Mouse (Mus musculus): ENCODE measurements at regions not wholly inside any gene's neighbourhood (a gene's known extent, or its start where the extent isn't known, plus 50 kb on each side); places are given as distances from the start of the nearest gene placed in this dataset.

- Histone ChIP-seq H3K4me3 (no peak overlapping the region), H3K27ac (peak overlapping the region; percentile 40; the same call in 1 of the 2 replicates)
- TF ChIP-seq CTCF (IDR thresholded peaks at IDR 0.05), result no peak
- DNase-seq, result peak; percentile 57
- intact Hi-C loops (cut with DNase I), result no loop called here
Measured at GRCm38 (mm10) chr17:14532298-14532978, 161.6 kb downstream of the Thbs2 start.

- no peak for TF ChIP-seq CTCF (IDR thresholded peaks at IDR 0.05)
Measured at GRCm38 (mm10) chr17:14531796-14532195, 162.2 kb downstream of the Thbs2 start.

DNA sequence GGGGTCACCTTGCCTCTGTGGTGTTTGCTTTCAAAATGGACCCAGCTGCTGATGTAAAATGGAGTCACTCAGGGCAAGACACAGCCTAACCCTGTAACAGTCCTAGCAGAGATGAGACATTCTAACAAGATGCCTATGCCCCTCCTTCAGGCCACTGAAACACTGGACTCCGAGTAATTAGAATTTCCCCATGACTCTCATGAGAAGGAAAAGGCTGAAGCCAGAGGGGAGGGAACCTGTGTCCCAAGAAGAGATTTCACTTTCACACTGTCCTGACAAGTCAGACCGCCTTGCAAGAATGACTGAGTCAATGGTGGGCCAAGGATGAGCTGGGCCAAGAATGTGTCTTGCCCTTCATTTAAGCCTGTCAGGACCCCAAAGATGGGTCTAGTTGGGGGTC is 166.3 kb downstream of the Thbs2 start:
- DNase-seq, result no peak
- Histone ChIP-seq H3K4me3 (no peak overlapping the region), H3K27ac (no peak overlapping the region)
- intact Hi-C loops (cut with DNase I), result no loop called here
- no peak for TF ChIP-seq CTCF (IDR thresholded peaks at IDR 0.05)

More at GRCm38 (mm10) chr17:14531796-14532195, 162.2 kb downstream of the Thbs2 start:
- no peak overlapping the region for H3K27ac ChIP-seq
- intact Hi-C loops (cut with DNase I), result no loop called here
- DNase-seq, result no peak
- no peak overlapping the region for H3K4me3 ChIP-seq

DNA sequence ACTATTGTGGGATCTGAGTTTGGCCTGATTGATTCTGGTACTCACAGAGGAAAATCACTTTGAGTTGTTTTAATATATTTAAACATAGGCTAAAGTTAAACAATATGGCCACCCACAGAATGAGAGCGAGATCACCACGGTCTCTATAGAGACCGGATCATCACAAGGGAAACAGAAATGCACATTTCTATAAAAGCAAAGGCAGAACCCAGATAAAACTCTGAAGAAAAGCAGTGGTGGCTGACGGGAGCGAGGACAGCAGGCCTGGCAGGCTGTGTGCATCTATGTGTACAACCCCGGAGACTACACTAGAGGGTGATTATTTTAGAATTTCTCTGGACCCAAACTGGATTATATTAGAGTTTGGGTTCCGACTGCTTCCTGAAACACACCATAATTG is 168.8 kb downstream of the Thbs2 start:
- Histone ChIP-seq H3K27ac (no peak overlapping the region), H3K4me3 (no peak overlapping the region)
- no peak for DNase-seq
- intact Hi-C loops (cut with DNase I), result loop anchor here (1.0 kb wide), 1 partner anchor 380 kb away; no protein-coding TSS in a partner anchor
- TF ChIP-seq CTCF (IDR thresholded peaks at IDR 0.05), result no peak

GRCm38 (mm10) chr17:14524426-14525236 is 169.4 kb downstream of the Thbs2 start:
- no peak overlapping the region for H3K4me3 ChIP-seq
- no peak overlapping the region for H3K27ac ChIP-seq
- DNase-seq, result peak; percentile 72
- intact Hi-C loops (cut with DNase I), result loop anchor here (1.0 kb wide), 1 partner anchor 381 kb away; no protein-coding TSS in a partner anchor
- TF ChIP-seq CTCF (IDR thresholded peaks at IDR 0.05), result peak; percentile 82

GRCm38 (mm10) chr17:14522011-14522410 is 172.0 kb downstream of the Thbs2 start:
- no peak for TF ChIP-seq CTCF (IDR thresholded peaks at IDR 0.05)
- no peak for DNase-seq
- intact Hi-C loops (cut with DNase I), result no loop called here
- no peak overlapping the region for H3K27ac ChIP-seq
- H3K4me3 ChIP-seq, result no peak overlapping the region

GRCm38 (mm10) chr17:14520565-14520964 is 173.5 kb downstream of the Thbs2 start:
- DNase-seq, result peak; percentile 73
- intact Hi-C loops (cut with DNase I), result loop anchor here (1.0 kb wide), 1 partner anchor 232 kb away; no protein-coding TSS in a partner anchor
- Histone ChIP-seq H3K27ac (no peak overlapping the region), H3K4me3 (no peak overlapping the region)
- peak; percentile 84 for TF ChIP-seq CTCF (IDR thresholded peaks at IDR 0.05)

GRCm38 (mm10) chr17:14519367-14519766 is 174.7 kb downstream of the Thbs2 start:
- no peak for DNase-seq
- no peak overlapping the region for H3K27ac ChIP-seq
- no peak for TF ChIP-seq CTCF (IDR thresholded peaks at IDR 0.05)
- intact Hi-C loops (cut with DNase I), result no loop called here
- H3K4me3 ChIP-seq, result no peak overlapping the region

GRCm38 (mm10) chr17:14518216-14518615 is 175.8 kb downstream of the Thbs2 start:
- no peak for TF ChIP-seq CTCF (IDR thresholded peaks at IDR 0.05)
- Histone ChIP-seq H3K27ac (no peak overlapping the region), H3K4me3 (no peak overlapping the region)
- intact Hi-C loops (cut with DNase I), result no loop called here
- DNase-seq, result no peak

DNA sequence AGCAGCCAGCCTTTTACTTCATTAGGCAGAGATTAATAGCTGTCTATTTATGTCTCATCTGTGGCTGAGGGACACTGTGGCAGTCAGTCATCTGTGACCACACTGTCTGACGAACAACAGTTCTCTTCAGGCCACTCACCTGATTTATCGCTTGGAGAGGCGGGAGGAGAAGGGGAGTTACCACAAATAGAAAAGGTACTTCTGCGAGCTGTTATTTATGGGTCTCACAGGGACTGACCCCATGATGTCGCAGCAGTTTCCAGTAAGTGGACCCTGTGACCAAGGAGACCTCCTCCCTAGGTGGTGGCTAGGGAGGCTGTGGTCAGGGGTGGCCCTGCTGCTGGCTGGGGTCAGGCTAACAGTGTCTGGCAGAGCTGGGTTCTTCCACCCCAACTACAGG is 176.7 kb downstream of the Thbs2 start:
- no peak overlapping the region for H3K4me3 ChIP-seq
- intact Hi-C loops (cut with DNase I), result no loop called here
- H3K27ac ChIP-seq, result no peak overlapping the region
- no peak for DNase-seq
- no peak for TF ChIP-seq CTCF (IDR thresholded peaks at IDR 0.05)

GRCm38 (mm10) chr17:14516097-14516496 is 177.9 kb downstream of the Thbs2 start:
- intact Hi-C loops (cut with DNase I), result loop anchor here (1.0 kb wide), 2 partner anchors 228 to 284 kb away; no protein-coding TSS in a partner anchor

GRCm38 (mm10) chr17:14513454-14513853 is 180.6 kb downstream of the Thbs2 start:
- Histone ChIP-seq H3K4me3 (no peak overlapping the region), H3K27ac (no peak overlapping the region)
- TF ChIP-seq CTCF (IDR thresholded peaks at IDR 0.05), result no peak
- DNase-seq, result no peak
- intact Hi-C loops (cut with DNase I), result no loop called here

More at GRCm38 (mm10) chr17:14516097-14516496, 177.9 kb downstream of the Thbs2 start:
- no peak overlapping the region for H3K4me3 ChIP-seq
- DNase-seq, result peak; percentile 69
- H3K27ac ChIP-seq, result no peak overlapping the region
- peak; percentile 63 for TF ChIP-seq CTCF (IDR thresholded peaks at IDR 0.05)

GRCm38 (mm10) chr17:14510486-14510885 is 183.5 kb downstream of the Thbs2 start:
- TF ChIP-seq CTCF (IDR thresholded peaks at IDR 0.05), result no peak
- no peak for DNase-seq
- intact Hi-C loops (cut with DNase I), result no loop called here

More at GRCm38 (mm10) chr17:14510486-14510885, 183.5 kb downstream of the Thbs2 start:
- Histone ChIP-seq H3K27ac (no peak overlapping the region), H3K4me3 (no peak overlapping the region)

Data from gastrocnemius, adult 2 months (tissue).